Mouse (Mus musculus) testis, adult 2 months (tissue): ENCODE results near the gene Rpl3. TPM values are rescaled to one million over a fixed set of nuclear protein-coding genes. Genes with fewer than 3 reads are reported as not detected.

Experiments used
- H3K27ac ChIP-seq: fragments of 200-500 bp; 2 replicates; pipeline ENCODE4 v1.5.1; 2012; ENCODE audit warnings: low read depth, low read length; ENCODE audit not compliant: control insufficient read depth, insufficient read depth
- H3K27me3 ChIP-seq: fragments of 200-500 bp; 2 replicates; pipeline ENCODE4 v1.6.1; 2012; ENCODE audit warnings: mild to moderate bottlenecking, low read length, moderate library complexity; ENCODE audit not compliant: control insufficient read depth, insufficient read depth
- H3K36me3 ChIP-seq: fragments of 200-500 bp; 2 replicates; pipeline ENCODE4 v1.6.1; 2012; ENCODE audit warnings: mild to moderate bottlenecking, low read length; ENCODE audit not compliant: control insufficient read depth, insufficient read depth
- H3K4me1 ChIP-seq: fragments of 200-500 bp; 2 replicates; pipeline ENCODE4 v1.6.1; 2012; ENCODE audit warnings: low read length; ENCODE audit not compliant: control insufficient read depth, insufficient read depth
- H3K4me3 ChIP-seq: fragments of 200-500 bp; 2 replicates; pipeline ENCODE4 v1.5.1; 2012; ENCODE audit warnings: low read depth, mild to moderate bottlenecking, low read length, moderate library complexity, mixed read lengths; ENCODE audit not compliant: control insufficient read depth
- CTCF ChIP-seq: fragments of 200-500 bp; IDR thresholded peaks from 2 replicates; pipeline ENCODE4 v1.5.1; 2012; ENCODE audit warnings: low read depth, mild to moderate bottlenecking, inconsistent platforms, low read length, moderate library complexity; ENCODE audit not compliant: control insufficient read depth, insufficient read depth, insufficient replicate concordance
- POLR2A ChIP-seq: fragments of 200-500 bp; IDR thresholded peaks from 2 replicates; pipeline ENCODE4 v1.6.1; 2012; ENCODE audit warnings: low read depth, mild to moderate bottlenecking, inconsistent platforms, low read length, moderate library complexity; ENCODE audit not compliant: control insufficient read depth
- polyA plus RNA-seq: library from polyadenylated mRNA; depleted of rRNA; stranded (reverse); fragments of >200 nt; gene quantifications from 2 replicates; pipeline ENCODE4 v1.2.3, GENCODE M21; 2012; rRNA removed

Gene Rpl3
- 122 and 154 TPM in 2 replicates for polyA plus RNA-seq

DNA sequence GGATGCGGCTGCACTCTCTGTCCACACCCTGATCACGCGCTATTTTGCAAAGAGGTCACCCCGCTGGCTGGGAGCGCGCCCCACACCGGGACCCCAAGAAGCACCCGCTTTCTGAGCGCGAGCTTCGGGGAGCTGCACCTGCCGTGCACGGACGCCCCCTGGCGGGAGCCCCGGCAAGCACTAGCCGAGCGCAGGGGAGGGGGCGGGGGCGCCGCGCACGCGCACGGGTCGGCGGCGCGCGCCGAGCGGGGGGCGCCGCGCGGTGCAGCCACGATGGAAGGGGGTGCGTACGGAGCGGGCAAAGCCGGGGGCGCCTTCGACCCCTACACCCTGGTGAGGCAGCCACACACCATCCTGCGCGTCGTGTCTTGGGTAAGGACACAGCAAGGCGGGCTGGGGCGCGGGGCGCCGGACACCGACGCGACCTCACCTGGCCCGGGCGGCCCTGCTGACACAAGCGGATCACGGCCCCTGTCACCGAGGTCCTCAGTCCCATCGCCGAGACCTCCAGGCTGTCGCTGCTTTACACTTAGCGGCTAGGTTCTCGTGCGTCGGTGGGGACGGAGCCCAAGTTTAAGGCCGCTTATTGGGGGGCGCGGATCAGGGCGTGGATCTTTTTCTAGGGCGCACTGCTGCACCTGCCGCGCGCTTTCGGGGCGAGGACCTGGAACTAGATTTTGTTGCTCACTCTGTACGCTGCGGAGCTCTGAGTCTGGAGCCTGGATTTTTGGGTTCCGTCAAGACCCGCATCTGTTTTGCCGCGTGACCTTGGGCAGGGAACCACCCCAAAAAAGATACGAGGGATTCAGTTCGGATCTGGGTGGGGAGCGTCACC, at the start of gene Rpl3, which contains the start of gene Syngr1:
Gene Rpl3, minus strand, starts transcription at position 748 of the 835 bp plus-strand sequence.
Gene Syngr1, plus strand, starts transcription at position 214 of the 835 bp plus-strand sequence.
- no peaks in the 10 kb centered on the region for H3K27me3 ChIP-seq

GRCm38 (mm10) chr15:80140878-80141277, 49.2 kb upstream of the Rpl3 start:
- no peaks in the 10 kb centered on the region for H3K27me3 ChIP-seq
- no peak for TF ChIP-seq POLR2A
- no peak for TF ChIP-seq CTCF
- H3K36me3 ChIP-seq: no peaks in the 10 kb centered on the region
- H3K27ac ChIP-seq: no peak overlapping the region
- no peak overlapping the region for H3K4me3 ChIP-seq
- H3K4me1 ChIP-seq: peaks cover 8% of the 10 kb centered on the region

More for the DNA sequence above, at the start of gene Rpl3, which contains the start of gene Syngr1:
- peak within 1 kb of the TSS; percentile 88 for H3K4me3 ChIP-seq
- TF ChIP-seq POLR2A (no peak), CTCF (peak; percentile 65)
- H3K27ac ChIP-seq: no peak within 1 kb of the TSS
- no peaks in the 10 kb centered on the region for H3K36me3 ChIP-seq
- H3K4me1 ChIP-seq: peaks cover 11% of the 10 kb centered on the region

DNA sequence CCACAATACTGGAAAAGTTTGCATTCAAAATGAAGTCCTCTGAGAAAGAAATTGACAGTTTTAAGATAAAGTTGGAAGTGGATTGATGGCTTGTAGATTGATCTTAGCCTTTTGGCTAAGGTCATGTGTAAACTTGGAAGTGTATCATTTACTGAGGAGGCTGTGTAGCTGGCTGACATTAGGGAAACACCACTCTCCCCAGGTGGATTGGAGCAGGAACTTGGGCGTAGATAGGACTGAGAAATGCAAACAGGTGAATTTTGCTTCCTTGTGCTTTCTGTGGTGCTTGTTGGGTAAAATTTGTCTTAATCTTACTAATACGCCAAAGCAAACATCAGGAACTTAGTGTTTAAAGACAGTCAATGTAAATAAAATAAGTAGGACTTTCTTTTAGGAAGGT, 48.6 kb upstream of the Rpl3 start:
- Histone ChIP-seq H3K36me3 (no peaks in the 10 kb centered on the region), H3K4me3 (no peak overlapping the region), H3K4me1 (peaks cover 8% of the 10 kb centered on the region), H3K27ac (no peak overlapping the region), H3K27me3 (no peaks in the 10 kb centered on the region)
- TF ChIP-seq CTCF (no peak), POLR2A (no peak)

DNA sequence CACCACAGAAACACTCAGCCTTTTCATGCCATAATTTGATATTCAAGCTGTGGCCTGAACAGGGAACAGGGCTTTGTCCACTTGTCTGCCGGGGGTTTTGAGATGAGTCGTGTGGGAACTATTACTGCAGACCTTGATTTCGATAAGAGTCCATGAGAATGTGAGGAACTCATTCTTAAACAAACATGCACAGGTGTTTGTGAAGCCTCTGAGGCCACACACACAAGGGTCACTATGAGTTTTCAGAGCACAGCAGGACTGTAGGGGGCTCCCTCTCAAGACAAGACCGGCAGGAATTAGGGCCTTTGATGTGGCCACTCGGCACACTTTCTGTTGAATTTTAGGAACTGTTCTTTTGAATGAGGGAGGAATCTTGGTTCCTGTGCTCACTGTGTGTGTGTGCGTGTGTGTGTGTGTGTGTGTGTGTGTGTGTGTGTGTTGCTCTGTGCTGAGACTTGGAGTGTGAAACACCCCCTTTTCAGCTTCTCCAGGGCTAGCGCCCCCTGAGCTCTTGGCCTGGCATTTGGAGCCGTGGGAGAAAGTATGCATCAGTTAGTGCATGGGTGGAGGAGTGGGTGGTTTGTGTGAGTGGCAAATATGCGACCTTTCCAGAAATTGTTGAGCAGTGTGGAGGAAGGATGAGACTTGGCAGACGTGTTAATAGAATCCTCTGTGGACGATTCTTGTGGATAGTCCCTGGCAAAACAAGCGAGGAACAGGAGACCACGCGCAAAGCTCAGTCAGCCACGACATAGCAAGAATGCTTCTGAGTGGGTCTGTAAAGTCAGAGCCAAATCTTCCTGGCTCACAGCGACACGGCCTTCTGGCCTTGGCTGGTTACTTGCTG, 46.5 kb upstream of the Rpl3 start:
- H3K27me3 ChIP-seq: no peaks in the 10 kb centered on the region
- no peaks in the 10 kb centered on the region for H3K36me3 ChIP-seq
- H3K4me3 ChIP-seq: no peak overlapping the region
- TF ChIP-seq POLR2A (no peak), CTCF (no peak)
- H3K4me1 ChIP-seq: peaks cover 22% of the 10 kb centered on the region
- 0 out of 2 replicates have a peak overlapping the region, but pooled peaks have one; percentile 30 for H3K27ac ChIP-seq

DNA sequence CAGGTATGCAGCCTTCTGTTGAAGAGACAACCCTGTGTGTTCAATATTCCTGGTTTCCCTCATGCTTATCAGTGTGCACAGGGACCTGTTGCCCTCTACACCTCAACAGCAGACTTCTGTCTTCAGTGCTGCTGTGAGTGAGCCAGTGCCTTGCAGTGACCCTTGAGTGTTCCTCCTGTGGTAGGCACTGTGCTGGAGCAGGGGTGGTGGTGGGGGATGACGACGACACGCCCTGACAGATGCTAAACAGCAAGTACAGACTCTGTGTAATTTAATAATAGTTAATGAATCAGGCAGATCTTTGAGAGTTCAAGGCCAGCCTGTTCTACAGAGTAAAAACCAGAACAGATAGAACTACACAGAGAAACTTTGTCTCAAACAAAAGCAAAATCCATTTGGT, 45.0 kb upstream of the Rpl3 start:
- H3K27me3 ChIP-seq: no peaks in the 10 kb centered on the region
- peak overlapping the region; percentile 15; the same call in 1 of the 2 replicates for H3K27ac ChIP-seq
- H3K4me3 ChIP-seq: no peak overlapping the region
- TF ChIP-seq POLR2A (no peak), CTCF (no peak)
- no peaks in the 10 kb centered on the region for H3K36me3 ChIP-seq
- peaks cover 22% of the 10 kb centered on the region for H3K4me1 ChIP-seq

DNA sequence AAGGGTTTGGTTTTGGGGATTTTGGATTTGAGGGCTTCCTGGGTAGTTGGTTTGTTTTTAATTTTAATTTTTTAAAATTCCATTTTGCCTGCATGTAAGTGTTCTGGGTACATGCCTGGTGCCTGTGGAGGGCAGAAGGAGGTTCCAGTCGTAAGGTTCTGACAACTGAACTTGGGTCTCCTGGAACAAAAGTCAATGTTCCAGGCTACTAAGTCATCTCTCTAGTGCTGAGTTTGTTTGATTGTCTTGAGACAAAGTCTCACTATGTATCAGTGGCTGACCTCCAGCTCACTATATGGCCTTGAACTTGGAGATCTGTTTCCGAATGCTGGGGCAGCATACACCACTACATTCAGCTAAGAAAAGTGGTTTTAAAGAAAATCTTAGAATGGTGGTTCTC, 43.8 kb upstream of the Rpl3 start:
- no peak overlapping the region for H3K4me3 ChIP-seq
- TF ChIP-seq CTCF (no peak), POLR2A (no peak)

GRCm38 (mm10) chr15:80134450-80134847, 42.8 kb upstream of the Rpl3 start:
- no peak for TF ChIP-seq CTCF
- TF ChIP-seq POLR2A: no peak
- Histone ChIP-seq H3K27ac (peak overlapping the region; percentile 74; the same call in 1 of the 2 replicates), H3K27me3 (no peaks in the 10 kb centered on the region), H3K4me3 (no peak overlapping the region), H3K4me1 (peaks cover 22% of the 10 kb centered on the region), H3K36me3 (no peaks in the 10 kb centered on the region)

More for the DNA sequence above, 43.8 kb upstream of the Rpl3 start:
- Histone ChIP-seq H3K27me3 (no peaks in the 10 kb centered on the region), H3K27ac (no peak overlapping the region), H3K4me1 (peaks cover 22% of the 10 kb centered on the region), H3K36me3 (no peaks in the 10 kb centered on the region)
